Mouse (Mus musculus): ENCODE results near the gene Prpf18. TPM values are rescaled to one million over a fixed set of nuclear protein-coding genes. Genes with fewer than 3 reads are reported as not detected.

The Prpf18 gene
- polyA plus RNA-seq, 1 experiment from 2014 or later: 29.3 TPM

- DNase-seq (ENCODE audit: low spot score): no peak
- Histone ChIP-seq H3K27me3 (replicated peaks; ENCODE audit: control insufficient read depth, insufficient read depth, low read length) (no peaks in the 10 kb centered on the region), H3K4me1 (ENCODE audit: control insufficient read depth, insufficient read depth, low read length) (no peaks in the 10 kb centered on the region), H3K9ac (ENCODE audit: low read depth, low read length) (no peak overlapping the region), H3K27ac (replicated peaks; ENCODE audit: low read depth, low read length) (no peak overlapping the region), H3K9me3 (ENCODE audit: control insufficient read depth, low read length) (no peaks in the 10 kb centered on the region), H3K4me3 (ENCODE audit: low read depth, low read length) (no peak overlapping the region), H3K4me2 (ENCODE audit: low read depth, low read length) (no peak overlapping the region), H3K36me3 (ENCODE audit: control insufficient read depth, insufficient read depth, low read length) (peaks cover 88% of the 10 kb centered on the region)
- ATAC-seq (ENCODE audit: low read depth): no peak
- WGBS: 89% methylated on average over 10 of the region's 10 CpGs
Observed at GRCm38 (mm10) chr2:4609433-4609832, 42.5 kb downstream of the Prpf18 start.

GRCm38 (mm10) chr2:4608253-4608652 lies 43.7 kb downstream of the Prpf18 start:
- no peak for DNase-seq (ENCODE audit: low spot score)
- H3K4me2 ChIP-seq (ENCODE audit: low read depth, low read length): no peak overlapping the region
- H3K4me1 ChIP-seq (ENCODE audit: control insufficient read depth, insufficient read depth, low read length): no peaks in the 10 kb centered on the region
- ATAC-seq (ENCODE audit: low read depth): no peak
- H3K36me3 ChIP-seq (ENCODE audit: control insufficient read depth, insufficient read depth, low read length): peaks cover 93% of the 10 kb centered on the region
- H3K27me3 ChIP-seq (replicated peaks; ENCODE audit: control insufficient read depth, insufficient read depth, low read length): no peaks in the 10 kb centered on the region
- H3K4me3 ChIP-seq (ENCODE audit: low read depth, low read length): no peak overlapping the region
- H3K27ac ChIP-seq (replicated peaks; ENCODE audit: low read depth, low read length): no peak overlapping the region
- H3K9me3 ChIP-seq (ENCODE audit: control insufficient read depth, low read length): no peaks in the 10 kb centered on the region
- no peak overlapping the region for H3K9ac ChIP-seq (ENCODE audit: low read depth, low read length)
- WGBS: 60% methylated on average over 3 of the region's 3 CpGs

- Histone ChIP-seq H3K27ac (replicated peaks; ENCODE audit: low read depth, low read length) (no peak overlapping the region), H3K4me1 (ENCODE audit: control insufficient read depth, insufficient read depth, low read length) (no peaks in the 10 kb centered on the region), H3K4me3 (ENCODE audit: low read depth, low read length) (no peak overlapping the region), H3K9ac (ENCODE audit: low read depth, low read length) (no peak overlapping the region), H3K9me3 (ENCODE audit: control insufficient read depth, low read length) (no peaks in the 10 kb centered on the region), H3K27me3 (replicated peaks; ENCODE audit: control insufficient read depth, insufficient read depth, low read length) (no peaks in the 10 kb centered on the region), H3K36me3 (ENCODE audit: control insufficient read depth, insufficient read depth, low read length) (peaks cover 93% of the 10 kb centered on the region), H3K4me2 (ENCODE audit: low read depth, low read length) (no peak overlapping the region)
- ATAC-seq (ENCODE audit: low read depth): no peak
- 79% methylated on average over 3 of the region's 3 CpGs for WGBS
- peak; percentile 62 for DNase-seq (ENCODE audit: low spot score)
Observed at GRCm38 (mm10) chr2:4606559-4606958, 45.4 kb downstream of the Prpf18 start.

- Histone ChIP-seq H3K4me2 (ENCODE audit: low read depth, low read length) (no peak overlapping the region), H3K4me3 (ENCODE audit: low read depth, low read length) (no peak overlapping the region), H3K4me1 (ENCODE audit: control insufficient read depth, insufficient read depth, low read length) (no peaks in the 10 kb centered on the region), H3K9me3 (ENCODE audit: control insufficient read depth, low read length) (no peaks in the 10 kb centered on the region), H3K27ac (replicated peaks; ENCODE audit: low read depth, low read length) (no peak overlapping the region), H3K36me3 (ENCODE audit: control insufficient read depth, insufficient read depth, low read length) (peaks cover 80% of the 10 kb centered on the region), H3K9ac (ENCODE audit: low read depth, low read length) (no peak overlapping the region), H3K27me3 (replicated peaks; ENCODE audit: control insufficient read depth, insufficient read depth, low read length) (no peaks in the 10 kb centered on the region)
- DNase-seq (ENCODE audit: low spot score) (no peak), ATAC-seq (ENCODE audit: low read depth) (no peak)
- 93% methylated on average over 33 of the region's 33 CpGs for WGBS
Observed at GRCm38 (mm10) chr2:4603361-4603945, 48.5 kb downstream of the Prpf18 start.

- WGBS: 34% methylated on average over 15 of the region's 15 CpGs
- DNase-seq (ENCODE audit: low spot score): peak; percentile 82
- no peak overlapping the region for H3K27ac ChIP-seq (replicated peaks; ENCODE audit: low read depth, low read length)
Observed at GRCm38 (mm10) chr2:4601034-4601890, 50.7 kb downstream of the Prpf18 start.

GRCm38 (mm10) chr2:4596992-4597391 lies 54.9 kb downstream of the Prpf18 start:
- Histone ChIP-seq H3K9me3 (ENCODE audit: control insufficient read depth, low read length) (no peaks in the 10 kb centered on the region), H3K36me3 (ENCODE audit: control insufficient read depth, insufficient read depth, low read length) (peaks cover 82% of the 10 kb centered on the region), H3K27ac (replicated peaks; ENCODE audit: low read depth, low read length) (no peak overlapping the region), H3K4me1 (ENCODE audit: control insufficient read depth, insufficient read depth, low read length) (no peaks in the 10 kb centered on the region), H3K9ac (ENCODE audit: low read depth, low read length) (no peak overlapping the region), H3K4me3 (ENCODE audit: low read depth, low read length) (no peak overlapping the region), H3K27me3 (replicated peaks; ENCODE audit: control insufficient read depth, insufficient read depth, low read length) (no peaks in the 10 kb centered on the region), H3K4me2 (ENCODE audit: low read depth, low read length) (no peak overlapping the region)
- WGBS: 88% methylated on average over 7 of the region's 7 CpGs
- no peak for ATAC-seq (ENCODE audit: low read depth)
- no peak for DNase-seq (ENCODE audit: low spot score)

More at GRCm38 (mm10) chr2:4601034-4601890, 50.7 kb downstream of the Prpf18 start:
- peaks cover 81% of the 10 kb centered on the region for H3K36me3 ChIP-seq (ENCODE audit: control insufficient read depth, insufficient read depth, low read length)
- H3K4me2 ChIP-seq (ENCODE audit: low read depth, low read length): no peak overlapping the region
- ATAC-seq (ENCODE audit: low read depth): peak; percentile 35; the same call in 1 of the 2 replicates
- H3K9ac ChIP-seq (ENCODE audit: low read depth, low read length): no peak overlapping the region
- H3K9me3 ChIP-seq (ENCODE audit: control insufficient read depth, low read length): no peaks in the 10 kb centered on the region
- no peaks in the 10 kb centered on the region for H3K4me1 ChIP-seq (ENCODE audit: control insufficient read depth, insufficient read depth, low read length)
- H3K27me3 ChIP-seq (replicated peaks; ENCODE audit: control insufficient read depth, insufficient read depth, low read length): no peaks in the 10 kb centered on the region
- no peak overlapping the region for H3K4me3 ChIP-seq (ENCODE audit: low read depth, low read length)

- no peaks in the 10 kb centered on the region for H3K9me3 ChIP-seq (ENCODE audit: control insufficient read depth, low read length)
- H3K4me3 ChIP-seq (ENCODE audit: low read depth, low read length): no peak overlapping the region
- ATAC-seq (ENCODE audit: low read depth): peak; percentile 32; the same call in 1 of the 2 replicates
- H3K27me3 ChIP-seq (replicated peaks; ENCODE audit: control insufficient read depth, insufficient read depth, low read length): no peaks in the 10 kb centered on the region
- H3K9ac ChIP-seq (ENCODE audit: low read depth, low read length): no peak overlapping the region
- H3K4me1 ChIP-seq (ENCODE audit: control insufficient read depth, insufficient read depth, low read length): peaks cover 2% of the 10 kb centered on the region; the same call in 1 of the 2 replicates
- H3K4me2 ChIP-seq (ENCODE audit: low read depth, low read length): no peak overlapping the region
- H3K27ac ChIP-seq (replicated peaks; ENCODE audit: low read depth, low read length): no peak overlapping the region
- peaks cover 92% of the 10 kb centered on the region for H3K36me3 ChIP-seq (ENCODE audit: control insufficient read depth, insufficient read depth, low read length)
- DNase-seq (ENCODE audit: low spot score): no peak
- whole genome bisulfite sequencing: 85% methylated on average over 3 of the region's 3 CpGs
Observed at GRCm38 (mm10) chr2:4593878-4594387, 58.0 kb downstream of the Prpf18 start.

- Histone ChIP-seq H3K9ac (ENCODE audit: low read depth, low read length) (no peak overlapping the region), H3K27me3 (replicated peaks; ENCODE audit: control insufficient read depth, insufficient read depth, low read length) (no peaks in the 10 kb centered on the region), H3K4me1 (ENCODE audit: control insufficient read depth, insufficient read depth, low read length) (peaks cover 7% of the 10 kb centered on the region), H3K36me3 (ENCODE audit: control insufficient read depth, insufficient read depth, low read length) (peaks cover 97% of the 10 kb centered on the region), H3K4me3 (ENCODE audit: low read depth, low read length) (no peak overlapping the region), H3K27ac (replicated peaks; ENCODE audit: low read depth, low read length) (no peak overlapping the region; the same call in 1 of the 2 replicates), H3K9me3 (ENCODE audit: control insufficient read depth, low read length) (no peaks in the 10 kb centered on the region), H3K4me2 (ENCODE audit: low read depth, low read length) (no peak overlapping the region)
- ATAC-seq (ENCODE audit: low read depth) (peak; percentile 42; the same call in 1 of the 2 replicates), DNase-seq (ENCODE audit: low spot score) (peak; percentile 88)
- 42% methylated on average over 9 of the region's 9 CpGs for WGBS
Observed at GRCm38 (mm10) chr2:4593433-4593832, 58.5 kb downstream of the Prpf18 start.
